Mouse (Mus musculus): ENCODE data around the gene 1700025B11Rik. TPM values are rescaled to one million over a fixed set of nuclear protein-coding genes. Genes with fewer than 3 reads are reported as not detected.

Gene 1700025B11Rik
- not detected in 2 replicates for polyA plus RNA-seq (2012; rRNA removed)

GRCm38 (mm10) chr15:77561792-77562191 lies at the start of gene 1700025B11Rik:
Gene 1700025B11Rik, minus strand, starts transcription at chr15:77561892.

GRCm38 (mm10) chr15:77598958-77599357 lies 37.3 kb upstream of the 1700025B11Rik start, which contains the start of gene Gm36245:
Gene Gm36245, plus strand, starts transcription at chr15:77599258.

GRCm38 (mm10) chr15:77595961-77596360 lies 34.3 kb upstream of the 1700025B11Rik start, which contains the start of gene Apol10b:
Gene Apol10b, minus strand, starts transcription at chr15:77596125.

GRCm38 (mm10) chr15:77533216-77533615 lies 28.5 kb downstream of the 1700025B11Rik start, which contains the start of gene Apol7c:
Gene Apol7c, minus strand, starts transcription at chr15:77533316.

Other genes starting within 250 kb of the 1700025B11Rik start
- gene Apol7a, start 162.8 kb downstream of the 1700025B11Rik start, polyA plus RNA-seq (2012; rRNA removed): 0.14 and 0.19 TPM in 2 replicates
- 0.28 and 0.67 TPM in 2 replicates for gene Apol9a, start 150.8 kb downstream of the 1700025B11Rik start, polyA plus RNA-seq (2012; rRNA removed)
- 0.05 TPM in 1 of 2 replicates, not detected in the other for gene Apol7b, start 114.4 kb downstream of the 1700025B11Rik start, polyA plus RNA-seq (2012; rRNA removed)
- not detected in 2 replicates for gene Apol10a, start 84.8 kb downstream of the 1700025B11Rik start, polyA plus RNA-seq (2012; rRNA removed)
- not detected in 2 replicates for gene Apol11a, start 53.6 kb downstream of the 1700025B11Rik start, polyA plus RNA-seq (2012; rRNA removed)
- not detected in 2 replicates for gene Apol7c, start 28.6 kb downstream of the 1700025B11Rik start, polyA plus RNA-seq (2012; rRNA removed)
- gene Apol10b, start 34.2 kb upstream of the 1700025B11Rik start, polyA plus RNA-seq (2012; rRNA removed): 0.03 and 0.05 TPM in 2 replicates
- gene Gm36245, start 37.4 kb upstream of the 1700025B11Rik start, polyA plus RNA-seq (2012; rRNA removed): not detected in 2 replicates
- not detected in 2 replicates for gene Apol11b, start 81.4 kb upstream of the 1700025B11Rik start, polyA plus RNA-seq (2012; rRNA removed)
- gene Apol7e, start 137.0 kb upstream of the 1700025B11Rik start, polyA plus RNA-seq (2012; rRNA removed): 0.04 TPM in 2 replicates
- gene Apol9b, start 167.1 kb upstream of the 1700025B11Rik start, polyA plus RNA-seq (2012; rRNA removed): 0.09 and 0.23 TPM in 2 replicates
- gene Apol8, start 195.1 kb upstream of the 1700025B11Rik start, polyA plus RNA-seq (2012; rRNA removed): 0.25 and 0.27 TPM in 2 replicates